Mouse (Mus musculus): ENCODE measurements around the gene Olfr433.

Olfr433 gene

GRCm38 (mm10) chr1:174040523-174041177 is at the start of gene Olfr433:
Gene Olfr433, plus strand, starts transcription at chr1:174040705.
- in situ Hi-C loops (cut with MboI, MseI): loop anchor here (10.0 kb wide), 1 partner anchor 96 kb away; the partner anchor contains the start of genes Ifi203 (in 2 of the 2) and Mndal (in 2 of the 2)

DNA sequence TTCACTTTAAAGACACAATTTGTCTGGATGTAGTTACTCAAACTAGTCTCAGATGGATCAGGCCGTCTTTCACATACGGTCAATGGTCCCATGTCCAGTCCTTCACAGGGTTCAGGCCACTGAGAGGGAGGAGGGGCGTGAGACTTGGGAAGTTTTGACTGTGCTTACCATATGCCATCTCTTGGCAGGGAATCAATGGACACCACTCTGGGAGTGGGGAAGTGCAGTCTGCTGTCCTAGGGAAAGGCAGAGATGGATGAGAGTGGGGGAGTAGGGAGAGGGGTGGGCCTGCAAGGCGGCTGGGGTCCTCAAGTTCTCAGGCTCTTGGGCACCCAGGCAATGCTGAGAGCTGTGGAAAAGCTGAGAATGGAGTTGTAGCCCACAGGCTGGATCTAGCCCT is 45.5 kb upstream of the Olfr433 start:
- in situ Hi-C loops (cut with MboI, MseI): no loop called here

GRCm38 (mm10) chr1:174004352-174005109 is 36.0 kb upstream of the Olfr433 start:
- in situ Hi-C loops (cut with MboI, MseI): loop anchor here (5.0 to 10.0 kb wide), 3 partner anchors 117 to 470 kb away; no protein-coding TSS in a partner anchor

- in situ Hi-C loops (cut with MboI, MseI): loop anchor here (5.0 to 10.0 kb wide), 3 partner anchors 120 to 468 kb away; no protein-coding TSS in a partner anchor
These were observed 33.5 kb upstream of the Olfr433 start for GRCm38 (mm10) chr1:174007050-174007449.

- in situ Hi-C loops (cut with MboI, MseI): loop anchor here in 1 of 2 experiments (5.0 kb wide), 1 partner anchor 409 kb away; no protein-coding TSS in a partner anchor
These were observed 8.8 kb upstream of the Olfr433 start, which contains the start of gene Ifi205 for GRCm38 (mm10) chr1:174031698-174032097. Gene Ifi205, minus strand, starts transcription at chr1:174031810.

- in situ Hi-C loops (cut with MboI, MseI): no loop called here
These were observed 4.7 kb upstream of the Olfr433 start for GRCm38 (mm10) chr1:174035841-174036240.

- in situ Hi-C loops (cut with MboI, MseI): no loop called here
These were observed 2.0 kb upstream of the Olfr433 start for GRCm38 (mm10) chr1:174038480-174038879.

DNA sequence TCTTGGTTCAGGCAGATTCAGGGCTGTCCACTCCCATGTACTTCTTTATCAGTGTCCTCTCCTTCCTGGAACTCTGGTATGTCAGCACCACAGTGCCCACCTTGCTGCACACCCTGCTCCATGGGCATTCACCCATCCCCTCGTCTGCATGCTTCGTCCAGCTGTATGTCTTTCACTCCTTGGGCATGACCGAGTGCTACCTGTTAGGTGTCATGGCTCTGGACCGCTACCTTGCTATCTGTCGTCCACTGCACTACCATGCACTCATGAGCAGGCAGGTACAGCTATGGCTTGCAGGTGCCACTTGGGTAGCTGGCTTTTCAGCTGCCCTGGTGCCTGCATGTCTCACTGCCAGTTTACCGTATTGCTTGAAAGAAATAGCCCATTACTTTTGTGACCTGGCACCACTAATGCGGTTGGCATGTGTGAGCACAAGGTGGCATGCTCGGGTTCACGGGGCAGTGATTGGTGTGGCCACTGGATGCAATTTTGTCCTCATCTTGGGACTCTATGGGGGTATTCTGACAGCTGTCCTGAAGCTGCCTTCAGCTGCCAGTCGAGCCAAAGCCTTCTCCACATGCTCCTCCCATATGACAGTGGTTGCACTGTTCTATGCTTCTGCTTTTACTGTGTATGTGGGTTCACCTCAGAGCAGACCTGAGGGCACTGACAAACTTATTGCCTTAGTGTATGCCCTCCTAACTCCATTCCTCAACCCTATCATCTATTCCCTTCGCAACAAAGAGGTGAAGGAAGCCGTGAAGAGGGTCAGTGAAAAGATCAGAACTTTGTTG is 1.8 kb downstream of the Olfr433 start:
- in situ Hi-C loops (cut with MboI, MseI): loop anchor here (10.0 kb wide), 1 partner anchor 97 kb away; the partner anchor contains the start of genes Ifi203 (in 2 of the 2) and Mndal (in 2 of the 2)

- in situ Hi-C loops (cut with MboI, MseI): loop anchor here (10.0 kb wide), 1 partner anchor 100 kb away; the partner anchor contains the start of genes Ifi203 (in 2 of the 2) and Mndal (in 2 of the 2)
These were observed 3.9 kb downstream of the Olfr433 start for GRCm38 (mm10) chr1:174044431-174044830.

GRCm38 (mm10) chr1:174048227-174048626 is 7.7 kb downstream of the Olfr433 start:
- in situ Hi-C loops (cut with MboI, MseI): loop anchor here (10.0 kb wide), 1 partner anchor 103 kb away; the partner anchor contains the start of genes Ifi203 (in 2 of the 2) and Mndal (in 2 of the 2)

GRCm38 (mm10) chr1:174048893-174049292 is 8.4 kb downstream of the Olfr433 start, which contains the start of gene Olfr432:
Gene Olfr432, plus strand, starts transcription at chr1:174049205.
- in situ Hi-C loops (cut with MboI, MseI): loop anchor here (10.0 kb wide), 1 partner anchor 104 kb away; the partner anchor contains the start of genes Ifi203 (in 2 of the 2) and Mndal (in 2 of the 2)

DNA sequence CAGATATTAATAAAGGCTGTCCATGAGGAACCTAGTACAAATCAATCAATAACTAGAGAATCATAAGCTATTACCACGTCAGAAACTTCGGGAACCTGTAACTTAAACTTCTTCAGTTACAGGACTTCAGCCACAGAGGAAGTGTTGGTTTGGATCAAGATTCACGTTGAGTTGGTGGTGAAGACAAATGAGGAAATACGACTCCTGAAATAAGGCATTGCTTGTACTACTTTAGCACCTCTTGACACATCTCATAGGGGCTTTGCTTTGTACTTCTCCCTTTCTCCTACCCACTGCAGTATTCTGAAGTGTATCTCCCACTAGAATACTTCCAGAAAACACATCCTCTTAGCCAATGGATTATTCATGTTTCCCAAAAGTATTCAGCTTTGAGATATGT is 8.9 kb downstream of the Olfr433 start:
- in situ Hi-C loops (cut with MboI, MseI): loop anchor here (10.0 kb wide), 1 partner anchor 105 kb away; the partner anchor contains the start of genes Ifi203 (in 2 of the 2) and Mndal (in 2 of the 2)

DNA sequence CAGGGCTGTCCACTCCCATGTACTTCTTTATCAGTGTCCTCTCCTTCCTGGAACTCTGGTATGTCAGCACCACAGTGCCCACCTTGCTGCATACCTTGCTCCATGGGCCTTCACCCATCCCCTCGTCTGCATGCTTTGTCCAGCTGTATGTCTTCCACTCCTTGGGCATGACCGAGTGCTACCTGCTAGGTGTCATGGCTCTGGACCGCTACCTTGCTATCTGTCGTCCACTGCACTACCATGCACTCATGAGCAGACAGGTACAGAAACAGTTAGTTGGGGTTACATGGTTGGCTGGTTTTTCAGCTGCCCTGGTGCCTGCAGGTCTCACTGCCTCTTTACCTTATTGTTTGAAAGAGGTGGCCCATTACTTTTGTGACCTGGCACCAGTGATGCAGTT is 10.0 kb downstream of the Olfr433 start:
- in situ Hi-C loops (cut with MboI, MseI): no loop called here

- in situ Hi-C loops (cut with MboI, MseI): no loop called here
These were observed 11.0 kb downstream of the Olfr433 start for GRCm38 (mm10) chr1:174051515-174051914.

DNA sequence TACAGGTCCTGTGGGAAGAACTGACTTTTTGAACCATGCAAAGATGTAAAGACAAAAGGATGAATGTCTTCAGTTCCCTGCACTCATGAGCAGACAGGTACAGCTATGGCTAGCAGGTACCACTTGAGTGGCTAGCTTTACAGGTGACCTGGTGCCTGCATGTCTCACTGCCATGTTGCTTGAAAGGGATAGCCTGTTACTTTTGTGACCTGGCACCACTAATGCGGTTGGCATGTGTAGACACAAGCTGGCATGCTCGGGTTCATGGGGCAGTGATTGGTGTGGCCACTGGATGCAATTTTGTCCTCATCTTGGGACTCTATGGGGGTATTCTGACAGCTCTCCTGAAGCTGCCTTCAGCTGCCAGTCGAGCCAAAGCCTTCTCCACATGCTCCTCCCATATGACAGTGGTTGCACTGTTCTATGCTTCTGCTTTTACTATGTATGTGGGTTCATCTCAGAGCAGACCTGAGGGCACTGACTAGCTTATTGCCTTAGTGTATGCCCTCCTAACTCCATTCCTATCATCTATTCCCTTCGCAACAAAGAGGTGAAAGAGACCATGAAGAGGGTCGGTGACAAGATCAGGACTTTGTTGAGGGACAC is 11.5 kb downstream of the Olfr433 start:
- in situ Hi-C loops (cut with MboI, MseI): no loop called here

DNA sequence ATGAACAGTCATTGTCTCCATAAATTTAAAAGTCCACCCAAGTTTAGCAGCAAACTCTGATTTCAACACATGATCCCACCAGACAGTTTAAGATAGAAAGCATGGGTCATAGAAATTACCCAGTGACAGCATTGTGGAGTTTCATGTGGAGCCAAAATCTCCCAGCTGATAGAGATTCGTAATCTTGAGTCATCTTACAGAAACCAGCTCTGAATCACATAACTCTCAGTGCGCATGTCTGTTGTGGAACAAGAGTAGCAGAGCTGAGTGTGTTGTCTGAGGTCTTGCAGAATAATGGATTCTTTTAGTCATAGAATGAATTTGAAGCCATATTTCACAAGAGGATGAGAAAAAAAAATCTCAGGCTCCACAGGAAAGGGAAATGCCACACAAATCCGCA is 12.5 kb downstream of the Olfr433 start:
- in situ Hi-C loops (cut with MboI, MseI): no loop called here

GRCm38 (mm10) chr1:174055248-174055647 is 14.7 kb downstream of the Olfr433 start:
- in situ Hi-C loops (cut with MboI, MseI): no loop called here

GRCm38 (mm10) chr1:174066305-174066704 is 25.8 kb downstream of the Olfr433 start, which contains the start of gene Olfr430:
Gene Olfr430, plus strand, starts transcription at chr1:174066605.
- in situ Hi-C loops (cut with MboI, MseI): no loop called here

DNA sequence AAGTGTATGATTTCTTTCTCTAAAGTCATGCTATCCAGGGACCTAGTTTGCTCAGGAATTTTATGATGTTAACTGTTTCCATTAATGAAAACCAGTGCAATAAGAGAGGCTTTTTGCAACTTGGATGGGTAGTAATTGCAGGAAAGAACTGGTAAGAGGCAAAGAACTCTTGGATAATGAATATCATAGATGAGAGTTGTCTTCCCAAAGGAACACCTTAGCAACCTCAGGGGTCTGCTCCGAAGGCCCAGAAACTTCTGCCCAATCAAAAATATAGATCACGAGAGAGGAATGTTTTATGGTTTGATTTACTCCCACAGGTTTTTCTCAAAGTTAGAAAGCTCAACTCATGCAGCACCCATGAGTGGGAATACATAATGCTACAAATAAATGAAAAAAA is 43.5 kb downstream of the Olfr433 start, which contains the start of gene Olfr429:
Olfr429 (plus strand) TSS at position 301 of the 400 bp plus-strand sequence.
- in situ Hi-C loops (cut with MboI, MseI): no loop called here
